Mouse (Mus musculus) embryonic fibroblast, embryonic 13.5 days (primary cell): ENCODE results near the gene Gm8279. TPM values are rescaled to one million over a fixed set of nuclear protein-coding genes. Genes with fewer than 3 reads are reported as not detected.
"Not testable (repeated sequence)": the region's sequence is repeated elsewhere in the genome, so short reads cannot be mapped to it uniquely, and the experiment has no call there.

Source experiments
- H3K27ac ChIP-seq: 2 replicates; pipeline ENCODE4 v1.5.1; 2012; ENCODE audit warnings: low read length, control low read depth, inconsistent platforms; ENCODE audit not compliant: insufficient read depth
- H3K4me1 ChIP-seq: 2 replicates; pipeline ENCODE4 v1.6.1; 2011; ENCODE audit warnings: low read length; ENCODE audit not compliant: control insufficient read depth, insufficient read depth
- H3K4me3 ChIP-seq: 2 replicates; pipeline ENCODE4 v1.5.1; 2011; ENCODE audit warnings: mild to moderate bottlenecking, control low read depth, low read length; ENCODE audit not compliant: insufficient read depth
- polyA plus RNA-seq: library from polyadenylated mRNA; stranded (reverse); fragments of >200 nt; gene quantifications from 2 replicates; pipeline ENCODE4 v1.2.4, GENCODE M21; 2011; ENCODE audit warnings: low read depth; ENCODE audit not compliant: missing spikeins, insufficient read length

The Gm8279 gene
- not detected in 2 replicates for polyA plus RNA-seq

- not testable (repeated sequence) for H3K27ac ChIP-seq, H3K4me1 ChIP-seq, H3K4me3 ChIP-seq
These were observed at the start of gene Gm8279 for GRCm38 (mm10) chr14:5131219-5131618. Gene Gm8279, plus strand, starts transcription at chr14:5131519.

- not testable (repeated sequence) for H3K27ac ChIP-seq, H3K4me1 ChIP-seq, H3K4me3 ChIP-seq
These were observed 32.9 kb downstream of the Gm8279 start, which contains the start of gene Gm3317 for GRCm38 (mm10) chr14:5164235-5164634. Gene Gm3317, plus strand, starts transcription at chr14:5164535.

- not testable (repeated sequence) for H3K4me3 ChIP-seq, H3K4me1 ChIP-seq, H3K27ac ChIP-seq
These were observed 54.2 kb downstream of the Gm8279 start, which contains the start of gene Gm8271 for GRCm38 (mm10) chr14:5185493-5185892. Gene Gm8271, plus strand, starts transcription at chr14:5185793.

Other genes with a start within 250 kb of the Gm8279 start
- gene Gm3278, start 239.1 kb upstream of the Gm8279 start, polyA plus RNA-seq, result not detected in 2 replicates
- gene Gm8297, start 147.6 kb upstream of the Gm8279 start, polyA plus RNA-seq, result not detected in 2 replicates
- not detected in 2 replicates for gene Gm3298, start 115.6 kb upstream of the Gm8279 start, polyA plus RNA-seq
- gene 4930555G01Rik, start 80.9 kb upstream of the Gm8279 start, polyA plus RNA-seq, result not detected in 2 replicates
- not detected in 2 replicates for gene Gm8281, start 60.5 kb upstream of the Gm8279 start, polyA plus RNA-seq
- gene Gm3317, start 33.0 kb downstream of the Gm8279 start, polyA plus RNA-seq, result not detected in 2 replicates
- gene Gm8271, start 54.3 kb downstream of the Gm8279 start, polyA plus RNA-seq, result not detected in 2 replicates
- not detected in 2 replicates for gene Gm3526, start 129.1 kb downstream of the Gm8279 start, polyA plus RNA-seq
- not detected in 2 replicates for gene Gm3542, start 203.4 kb downstream of the Gm8279 start, polyA plus RNA-seq